Mouse (Mus musculus) brain, embryonic 14.5 days (tissue): ENCODE data around the gene Znhit1.
A peak's percentile ranks its signal among the peaks of the same experiment; 100 is the strongest.

Experiments
- CTCF ChIP-seq: fragments of 200-500 bp; IDR thresholded peaks from 2 replicates; pipeline ENCODE4 v1.5.1; 2012; ENCODE audit warnings: inconsistent platforms, mild to moderate bottlenecking, moderate library complexity, borderline replicate concordance; ENCODE audit not compliant: insufficient read depth, insufficient read length; ENCODE audit errors: extremely low read depth
- POLR2A ChIP-seq: fragments of 200-500 bp; IDR thresholded peaks from 2 replicates; pipeline ENCODE4 v1.6.1; 2012; ENCODE audit warnings: mild to moderate bottlenecking, inconsistent platforms, borderline replicate concordance; ENCODE audit not compliant: poor library complexity, insufficient read depth, insufficient read length, severe bottlenecking; ENCODE audit errors: extremely low read depth

- TF ChIP-seq POLR2A = no peak
- peak; percentile 18; the same call in 1 of the 2 replicates for TF ChIP-seq CTCF
Observed at GRCm38 (mm10) chr5:136935905-136936695, 51.7 kb downstream of the Znhit1 start.
